Mouse (Mus musculus): ENCODE data around the gene Crispld2. TPM values are rescaled to one million over a fixed set of nuclear protein-coding genes. Genes with fewer than 3 reads are reported as not detected.
A peak's percentile ranks its signal among the peaks of the same experiment; 100 is the strongest.

Crispld2 gene
- total RNA-seq, 2 experiments from 2014 or later = 1.8 to 2.3 TPM

GRCm38 (mm10) chr8:119994114-119994513 lies 1.9 kb downstream of the Crispld2 start:
- no peak for DNase-seq (ENCODE audit: low spot score in 2 of 2)
- intact Hi-C loops (cut with DNase I) = loop anchor here (5.0 kb wide), 1 partner anchor 78 kb away; no protein-coding TSS in a partner anchor

- DNase-seq (ENCODE audit: low spot score in 2 of 2) = no peak
- intact Hi-C loops (cut with DNase I) = loop anchor here (5.0 kb wide), 1 partner anchor 78 kb away; no protein-coding TSS in a partner anchor
Measured at GRCm38 (mm10) chr8:119994556-119994955, 2.3 kb downstream of the Crispld2 start.

GRCm38 (mm10) chr8:119997266-119997665 lies 5.0 kb downstream of the Crispld2 start:
- intact Hi-C loops (cut with DNase I) = no loop called here
- DNase-seq (ENCODE audit: low spot score in 2 of 2) = no peak

GRCm38 (mm10) chr8:120000461-120000860 lies 8.2 kb downstream of the Crispld2 start:
- no peak for DNase-seq (ENCODE audit: low spot score in 2 of 2)
- intact Hi-C loops (cut with DNase I) = no loop called here

GRCm38 (mm10) chr8:120001712-120002111 lies 9.5 kb downstream of the Crispld2 start:
- intact Hi-C loops (cut with DNase I) = no loop called here
- DNase-seq (ENCODE audit: low spot score in 2 of 2) = no peak

- no peak for DNase-seq (ENCODE audit: low spot score in 2 of 2)
- intact Hi-C loops (cut with DNase I) = no loop called here
Measured at GRCm38 (mm10) chr8:120002348-120002747, 10.1 kb downstream of the Crispld2 start.

GRCm38 (mm10) chr8:120004154-120004702 lies 12.0 kb downstream of the Crispld2 start:
- intact Hi-C loops (cut with DNase I) = no loop called here
- no peak for DNase-seq (ENCODE audit: low spot score in 2 of 2)

- intact Hi-C loops (cut with DNase I) = no loop called here
Measured at GRCm38 (mm10) chr8:120004705-120005381, 12.6 kb downstream of the Crispld2 start.

GRCm38 (mm10) chr8:120006645-120007160 lies 14.5 kb downstream of the Crispld2 start:
- intact Hi-C loops (cut with DNase I) = no loop called here
- DNase-seq (ENCODE audit: low spot score in 2 of 2) = no peak

More at GRCm38 (mm10) chr8:120004705-120005381, 12.6 kb downstream of the Crispld2 start:
- no peak for DNase-seq (ENCODE audit: low spot score in 2 of 2)

GRCm38 (mm10) chr8:120007178-120007577 lies 14.9 kb downstream of the Crispld2 start:
- no peak for DNase-seq (ENCODE audit: low spot score in 2 of 2)
- intact Hi-C loops (cut with DNase I) = no loop called here

- no peak for DNase-seq (ENCODE audit: low spot score in 2 of 2)
- intact Hi-C loops (cut with DNase I) = no loop called here
Measured at GRCm38 (mm10) chr8:120009284-120009683, 17.0 kb downstream of the Crispld2 start.

GRCm38 (mm10) chr8:120012491-120012890 lies 20.3 kb downstream of the Crispld2 start:
- intact Hi-C loops (cut with DNase I) = no loop called here
- DNase-seq (ENCODE audit: low spot score in 2 of 2) = no peak

GRCm38 (mm10) chr8:120012927-120013326 lies 20.7 kb downstream of the Crispld2 start:
- intact Hi-C loops (cut with DNase I) = no loop called here
- peak in 1 of 2 experiments; percentile 35 for DNase-seq (ENCODE audit: low spot score in 2 of 2)

- DNase-seq (ENCODE audit: low spot score in 2 of 2) = no peak
- intact Hi-C loops (cut with DNase I) = no loop called here
Measured at GRCm38 (mm10) chr8:120014267-120015023, 22.2 kb downstream of the Crispld2 start.

GRCm38 (mm10) chr8:120015916-120016315 lies 23.7 kb downstream of the Crispld2 start:
- DNase-seq (ENCODE audit: low spot score in 2 of 2) = no peak
- intact Hi-C loops (cut with DNase I) = no loop called here

GRCm38 (mm10) chr8:120016424-120016823 lies 24.2 kb downstream of the Crispld2 start:
- intact Hi-C loops (cut with DNase I) = no loop called here

GRCm38 (mm10) chr8:120017349-120017748 lies 25.1 kb downstream of the Crispld2 start:
- intact Hi-C loops (cut with DNase I) = no loop called here
- DNase-seq (ENCODE audit: low spot score in 2 of 2) = no peak

More at GRCm38 (mm10) chr8:120016424-120016823, 24.2 kb downstream of the Crispld2 start:
- DNase-seq (ENCODE audit: low spot score in 2 of 2) = no peak

GRCm38 (mm10) chr8:120017786-120018185 lies 25.5 kb downstream of the Crispld2 start:
- intact Hi-C loops (cut with DNase I) = no loop called here

GRCm38 (mm10) chr8:120018379-120018778 lies 26.1 kb downstream of the Crispld2 start:
- DNase-seq (ENCODE audit: low spot score in 2 of 2) = no peak
- intact Hi-C loops (cut with DNase I) = no loop called here

More at GRCm38 (mm10) chr8:120017786-120018185, 25.5 kb downstream of the Crispld2 start:
- DNase-seq (ENCODE audit: low spot score in 2 of 2) = no peak

- peak; percentile 33 to 49 for DNase-seq (ENCODE audit: low spot score in 2 of 2)
- intact Hi-C loops (cut with DNase I) = no loop called here
Measured at GRCm38 (mm10) chr8:120019297-120019696, 27.1 kb downstream of the Crispld2 start.

All from left cerebral cortex, postnatal 14 days (tissue).